Mouse (Mus musculus): ENCODE data around the gene Ppp3ca. TPM values are rescaled to one million over a fixed set of nuclear protein-coding genes. Genes with fewer than 3 reads are reported as not detected.

Gene Ppp3ca
- polyA plus RNA-seq, 1 experiment from 2014 or later, result 56.8 TPM

DNA sequence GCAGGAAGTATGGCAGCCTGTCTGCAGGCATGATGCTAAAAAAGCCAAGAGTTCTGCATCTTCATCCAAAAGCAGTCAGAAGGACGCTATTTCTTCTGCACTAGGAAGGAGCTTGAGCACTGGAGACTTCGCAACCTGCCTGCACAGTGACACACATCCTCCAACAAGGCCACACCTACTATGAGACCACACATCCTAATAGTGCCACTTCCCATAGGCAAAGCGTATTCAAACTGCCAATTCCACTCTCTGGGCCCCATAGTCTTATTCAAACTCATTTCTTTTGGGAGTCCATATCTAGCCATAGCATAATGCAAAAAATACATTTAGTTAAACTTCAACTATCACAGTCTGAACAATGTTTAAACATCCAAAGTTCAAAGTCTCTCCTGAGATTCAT is 290.4 kb downstream of the Ppp3ca start:
- ATAC-seq (ENCODE audit: insufficient number of reproducible peaks, insufficient read depth, low FRiP score, low read depth), result no peak
- Histone ChIP-seq H3K27ac (ENCODE audit: low read length) (no peak overlapping the region), H3K9ac (replicated peaks; ENCODE audit: low read depth, low read length) (no peak overlapping the region), H3K36me3 (ENCODE audit: control insufficient read depth, insufficient read depth, low read length) (no peaks in the 10 kb centered on the region), H3K4me1 (ENCODE audit: control insufficient read depth, insufficient read depth, low read length) (no peaks in the 10 kb centered on the region), H3K4me2 (replicated peaks; ENCODE audit: low read depth, low read length) (no peak overlapping the region), H3K27me3 (ENCODE audit: control insufficient read depth, insufficient read depth, low read length) (no peaks in the 10 kb centered on the region), H3K4me3 (ENCODE audit: low read depth, low read length) (no peak overlapping the region), H3K9me3 (ENCODE audit: control insufficient read depth, low read depth, low read length) (no peaks in the 10 kb centered on the region)
- 82% methylated on average over 3 of the region's 3 CpGs for WGBS

DNA sequence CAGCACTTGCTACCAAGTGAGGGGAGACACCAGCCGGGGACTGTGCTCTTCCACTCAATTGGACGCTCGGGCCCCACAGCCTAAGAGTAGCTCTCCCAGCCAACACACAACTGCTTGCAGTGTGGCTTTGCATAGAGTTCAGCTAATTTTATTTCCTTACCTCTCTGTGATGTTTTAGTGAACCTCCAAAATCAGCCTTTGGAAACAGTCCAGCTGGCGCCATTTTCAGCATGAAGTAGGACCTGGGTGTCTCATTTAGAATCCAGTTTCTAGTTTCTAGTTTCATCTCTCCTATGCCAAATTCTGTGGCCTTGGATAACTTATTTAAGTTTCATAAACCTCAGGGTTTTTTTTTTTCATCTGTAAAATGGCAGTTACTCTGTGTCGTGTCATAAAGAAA is 296.9 kb downstream of the Ppp3ca start:
- Histone ChIP-seq H3K4me3 (ENCODE audit: low read depth, low read length) (no peak overlapping the region), H3K27me3 (ENCODE audit: control insufficient read depth, insufficient read depth, low read length) (no peaks in the 10 kb centered on the region), H3K4me1 (ENCODE audit: control insufficient read depth, insufficient read depth, low read length) (no peaks in the 10 kb centered on the region), H3K4me2 (replicated peaks; ENCODE audit: low read depth, low read length) (no peak overlapping the region), H3K27ac (ENCODE audit: low read length) (no peak overlapping the region), H3K9me3 (ENCODE audit: control insufficient read depth, low read depth, low read length) (no peaks in the 10 kb centered on the region), H3K9ac (replicated peaks; ENCODE audit: low read depth, low read length) (no peak overlapping the region), H3K36me3 (ENCODE audit: control insufficient read depth, insufficient read depth, low read length) (no peaks in the 10 kb centered on the region)
- no peak for ATAC-seq (ENCODE audit: insufficient number of reproducible peaks, insufficient read depth, low FRiP score, low read depth)
- 86% methylated on average over 5 of the region's 5 CpGs for WGBS

DNA sequence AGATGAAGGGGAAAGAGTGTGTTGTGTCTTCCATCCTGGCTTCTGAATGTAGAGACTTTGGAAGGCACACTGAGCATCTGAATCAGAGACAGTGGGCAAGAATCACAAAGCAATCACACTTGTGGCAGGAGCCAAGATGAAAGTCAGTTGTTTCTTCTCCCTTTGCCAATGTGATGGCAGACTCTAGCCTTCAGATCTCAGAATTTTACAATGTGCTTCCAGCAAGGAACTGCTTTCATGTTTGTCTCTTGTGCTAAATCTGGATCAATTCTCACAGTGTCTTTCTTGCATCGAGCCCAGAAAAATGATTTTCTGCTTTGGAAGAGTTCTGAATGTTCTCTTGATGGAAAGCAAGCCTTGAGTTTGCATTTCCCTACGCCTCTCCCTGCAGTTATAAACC is 297.6 kb downstream of the Ppp3ca start:
- WGBS, result 83% methylated on average over 2 of the region's 2 CpGs
- ATAC-seq (ENCODE audit: insufficient number of reproducible peaks, insufficient read depth, low FRiP score, low read depth), result no peak
- H3K4me1 ChIP-seq (ENCODE audit: control insufficient read depth, insufficient read depth, low read length), result no peaks in the 10 kb centered on the region
- no peak overlapping the region for H3K27ac ChIP-seq (ENCODE audit: low read length)
- no peak overlapping the region for H3K4me2 ChIP-seq (replicated peaks; ENCODE audit: low read depth, low read length)
- H3K36me3 ChIP-seq (ENCODE audit: control insufficient read depth, insufficient read depth, low read length), result no peaks in the 10 kb centered on the region
- no peaks in the 10 kb centered on the region for H3K9me3 ChIP-seq (ENCODE audit: control insufficient read depth, low read depth, low read length)
- no peak overlapping the region for H3K4me3 ChIP-seq (ENCODE audit: low read depth, low read length)
- H3K27me3 ChIP-seq (ENCODE audit: control insufficient read depth, insufficient read depth, low read length), result no peaks in the 10 kb centered on the region
- no peak overlapping the region for H3K9ac ChIP-seq (replicated peaks; ENCODE audit: low read depth, low read length)

DNA sequence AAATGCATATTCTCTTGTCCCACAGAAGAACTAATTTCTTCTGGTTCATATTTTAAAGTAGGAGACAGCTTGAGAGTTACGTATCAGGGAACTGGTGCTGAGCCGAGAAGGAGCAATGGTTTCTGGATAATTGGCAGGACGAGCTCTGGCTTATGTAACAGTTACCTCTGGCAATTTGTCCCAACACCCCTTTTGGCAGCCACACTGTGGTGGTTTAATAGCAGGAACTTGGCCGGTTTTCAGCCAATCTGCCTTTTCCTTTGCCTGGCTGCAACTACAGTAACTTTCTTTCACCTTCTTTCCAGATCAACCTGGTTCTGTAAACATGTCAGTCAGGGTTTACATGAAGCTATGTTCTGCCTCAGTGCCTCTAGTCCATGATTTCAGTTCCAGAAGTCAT is 299.9 kb downstream of the Ppp3ca start:
- Histone ChIP-seq H3K4me2 (replicated peaks; ENCODE audit: low read depth, low read length) (no peak overlapping the region), H3K27me3 (ENCODE audit: control insufficient read depth, insufficient read depth, low read length) (no peaks in the 10 kb centered on the region), H3K36me3 (ENCODE audit: control insufficient read depth, insufficient read depth, low read length) (no peaks in the 10 kb centered on the region), H3K27ac (ENCODE audit: low read length) (no peak overlapping the region), H3K9ac (replicated peaks; ENCODE audit: low read depth, low read length) (no peak overlapping the region), H3K4me3 (ENCODE audit: low read depth, low read length) (no peak overlapping the region), H3K4me1 (ENCODE audit: control insufficient read depth, insufficient read depth, low read length) (no peaks in the 10 kb centered on the region), H3K9me3 (ENCODE audit: control insufficient read depth, low read depth, low read length) (no peaks in the 10 kb centered on the region)
- no peak for ATAC-seq (ENCODE audit: insufficient number of reproducible peaks, insufficient read depth, low FRiP score, low read depth)
- 62% methylated on average over 4 of the region's 4 CpGs for WGBS

DNA sequence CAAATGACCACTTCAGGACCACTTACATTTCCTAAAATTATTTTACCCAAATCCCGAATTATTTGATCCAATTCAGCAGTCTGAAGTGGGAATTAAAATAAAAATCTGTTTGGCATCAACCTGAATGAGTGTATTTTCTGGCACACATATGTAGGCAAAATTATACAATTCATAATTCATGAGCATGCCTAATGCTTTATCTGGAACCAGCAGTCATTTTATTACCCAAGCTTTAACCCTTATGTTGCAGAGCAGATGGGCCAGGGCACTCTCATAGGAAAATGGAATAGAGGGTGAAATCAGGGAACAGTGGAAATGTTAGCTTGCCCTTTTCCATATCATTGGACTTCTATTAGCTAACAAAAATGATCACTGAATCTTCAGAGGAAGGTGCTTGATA is 307.9 kb downstream of the Ppp3ca start:
- H3K4me1 ChIP-seq (ENCODE audit: control insufficient read depth, insufficient read depth, low read length), result no peaks in the 10 kb centered on the region
- no peaks in the 10 kb centered on the region for H3K36me3 ChIP-seq (ENCODE audit: control insufficient read depth, insufficient read depth, low read length)
- no peaks in the 10 kb centered on the region for H3K9me3 ChIP-seq (ENCODE audit: control insufficient read depth, low read depth, low read length)
- no peaks in the 10 kb centered on the region for H3K27me3 ChIP-seq (ENCODE audit: control insufficient read depth, insufficient read depth, low read length)
- H3K27ac ChIP-seq (ENCODE audit: low read length), result no peak overlapping the region
- no peak overlapping the region for H3K9ac ChIP-seq (replicated peaks; ENCODE audit: low read depth, low read length)
- ATAC-seq (ENCODE audit: insufficient number of reproducible peaks, insufficient read depth, low FRiP score, low read depth), result no peak
- H3K4me2 ChIP-seq (replicated peaks; ENCODE audit: low read depth, low read length), result no peak overlapping the region
- WGBS, result 86% methylated on average over 1 of the region's 1 CpGs
- H3K4me3 ChIP-seq (ENCODE audit: low read depth, low read length), result no peak overlapping the region

DNA sequence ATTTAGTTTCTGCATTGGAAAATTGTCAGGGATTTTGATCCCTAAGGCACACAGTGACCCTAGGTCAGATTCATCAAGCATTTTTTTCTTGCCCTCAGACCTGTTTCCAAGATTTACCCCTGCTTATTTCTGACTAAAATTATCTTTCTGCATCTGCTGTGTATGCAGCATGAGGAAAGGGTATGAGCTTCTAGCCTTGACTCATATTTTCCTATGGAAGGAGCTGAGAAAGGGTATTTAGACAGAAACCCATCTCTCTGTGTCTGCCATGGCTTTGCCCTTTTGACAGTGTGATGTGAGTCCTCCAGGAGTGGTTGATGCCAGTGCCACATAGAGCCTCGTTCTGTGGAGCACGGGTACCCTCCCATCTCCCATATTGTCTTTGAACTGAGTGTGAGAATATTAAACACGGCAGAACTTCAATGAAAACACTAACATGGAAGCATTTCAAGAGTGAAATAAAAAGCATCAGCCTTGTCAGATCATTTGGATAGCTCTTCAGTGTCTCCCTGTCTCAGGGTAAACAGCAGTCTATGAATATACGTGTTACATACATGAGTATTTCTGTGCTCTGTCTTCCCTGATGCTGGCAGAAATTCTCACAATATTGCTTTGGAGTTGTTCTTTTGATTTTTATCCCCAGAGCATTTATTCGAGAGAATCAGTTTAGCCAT is 311.1 kb downstream of the Ppp3ca start:
- Histone ChIP-seq H3K27ac (ENCODE audit: low read length) (no peak overlapping the region), H3K4me2 (replicated peaks; ENCODE audit: low read depth, low read length) (no peak overlapping the region), H3K27me3 (ENCODE audit: control insufficient read depth, insufficient read depth, low read length) (no peaks in the 10 kb centered on the region), H3K36me3 (ENCODE audit: control insufficient read depth, insufficient read depth, low read length) (no peaks in the 10 kb centered on the region), H3K4me1 (ENCODE audit: control insufficient read depth, insufficient read depth, low read length) (no peaks in the 10 kb centered on the region), H3K9me3 (ENCODE audit: control insufficient read depth, low read depth, low read length) (no peaks in the 10 kb centered on the region), H3K4me3 (ENCODE audit: low read depth, low read length) (no peak overlapping the region), H3K9ac (replicated peaks; ENCODE audit: low read depth, low read length) (no peak overlapping the region)
- no peak for ATAC-seq (ENCODE audit: insufficient number of reproducible peaks, insufficient read depth, low FRiP score, low read depth)
- whole genome bisulfite sequencing, result 76% methylated on average over 5 of the region's 5 CpGs

DNA sequence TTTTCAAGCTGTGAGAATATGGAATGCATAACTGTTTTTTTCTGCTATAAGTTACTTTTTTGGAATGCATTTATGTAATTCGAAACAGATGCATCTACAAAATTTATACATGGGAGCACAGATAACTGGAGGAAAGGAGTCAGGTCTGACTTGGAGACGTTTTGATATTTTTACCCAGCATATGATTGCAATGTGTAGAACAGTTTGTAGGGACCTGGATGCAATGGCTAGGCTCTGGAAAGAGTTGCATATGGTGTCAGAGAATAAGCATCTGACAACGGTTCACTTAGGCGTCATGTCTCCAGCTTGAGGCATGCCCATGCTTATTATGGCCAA is 311.6 kb downstream of the Ppp3ca start:
- WGBS, result 84% methylated on average over 4 of the region's 4 CpGs
- H3K27ac ChIP-seq (ENCODE audit: low read length), result no peak overlapping the region

DNA sequence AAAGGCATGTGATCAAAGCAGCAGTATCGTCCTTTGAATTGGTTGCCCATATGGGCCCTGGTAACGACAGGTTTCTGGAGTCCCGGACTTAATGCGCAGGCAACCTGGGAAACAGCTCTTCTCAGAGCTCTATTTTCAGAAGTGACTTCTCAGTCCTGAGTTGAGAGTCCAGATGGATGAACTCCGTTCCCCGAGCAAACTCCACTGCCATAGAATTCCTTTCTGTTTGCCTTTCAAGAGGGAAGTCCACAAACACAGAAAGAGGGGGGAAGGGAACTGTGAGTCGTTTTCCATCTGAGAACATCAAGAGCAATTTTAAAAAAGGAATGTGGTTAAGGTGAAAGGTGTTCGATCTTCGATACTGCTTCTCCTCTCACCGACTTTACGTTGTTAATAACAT is 312.1 kb downstream of the Ppp3ca start:
- 74% methylated on average over 11 of the region's 11 CpGs for WGBS
- no peak for ATAC-seq (ENCODE audit: insufficient number of reproducible peaks, insufficient read depth, low FRiP score, low read depth)
- Histone ChIP-seq H3K9me3 (ENCODE audit: control insufficient read depth, low read depth, low read length) (no peaks in the 10 kb centered on the region), H3K9ac (replicated peaks; ENCODE audit: low read depth, low read length) (no peak overlapping the region), H3K27me3 (ENCODE audit: control insufficient read depth, insufficient read depth, low read length) (no peaks in the 10 kb centered on the region), H3K36me3 (ENCODE audit: control insufficient read depth, insufficient read depth, low read length) (no peaks in the 10 kb centered on the region), H3K4me2 (replicated peaks; ENCODE audit: low read depth, low read length) (no peak overlapping the region), H3K4me3 (ENCODE audit: low read depth, low read length) (no peak overlapping the region), H3K27ac (ENCODE audit: low read length) (no peak overlapping the region), H3K4me1 (ENCODE audit: control insufficient read depth, insufficient read depth, low read length) (no peaks in the 10 kb centered on the region)

More for the DNA sequence above, 311.6 kb downstream of the Ppp3ca start:
- no peak for ATAC-seq (ENCODE audit: insufficient number of reproducible peaks, insufficient read depth, low FRiP score, low read depth)
- Histone ChIP-seq H3K36me3 (ENCODE audit: control insufficient read depth, insufficient read depth, low read length) (no peaks in the 10 kb centered on the region), H3K4me1 (ENCODE audit: control insufficient read depth, insufficient read depth, low read length) (no peaks in the 10 kb centered on the region), H3K27me3 (ENCODE audit: control insufficient read depth, insufficient read depth, low read length) (no peaks in the 10 kb centered on the region), H3K9me3 (ENCODE audit: control insufficient read depth, low read depth, low read length) (no peaks in the 10 kb centered on the region), H3K9ac (replicated peaks; ENCODE audit: low read depth, low read length) (no peak overlapping the region), H3K4me3 (ENCODE audit: low read depth, low read length) (no peak overlapping the region), H3K4me2 (replicated peaks; ENCODE audit: low read depth, low read length) (no peak overlapping the region)
